Mouse (Mus musculus) limb, embryonic 11.5 days (tissue): Measurements from ENCODE around the gene Vmn2r96. TPM values are rescaled to one million over a fixed set of nuclear protein-coding genes. Genes with fewer than 3 reads are reported as not detected.

Experiments used
- polyA plus RNA-seq: library from polyadenylated mRNA; unstranded; fragments of >200 nt; fragmentation: Nextera tagmentation; extraction: Ambion mirVana; gene quantifications from 2 replicates; pipeline ENCODE4 v1.2.1, GENCODE M21; 2014

Vmn2r96 gene
- polyA plus RNA-seq, 1 experiment from 2014 or later: not detected

Other genes starting within 250 kb of the Vmn2r96 start
- not detected in 2 replicates for gene Vmn2r95, start 149.1 kb upstream of the Vmn2r96 start, polyA plus RNA-seq